Mouse (Mus musculus) heart, adult 11 months (tissue): ENCODE results near the gene Slc22a21.
"Not testable (repeated sequence)": the region's sequence is repeated elsewhere in the genome, so short reads cannot be mapped to it uniquely, and the experiment has no call there.

Experiments used
- DNase-seq: peaks from one replicate; pipeline ENCODE4 v3.0.0; 2022

Slc22a21 gene

GRCm38 (mm10) chr11:53997661-53998060 is 17.5 kb upstream of the Slc22a21 start:
- DNase-seq = peak; percentile 82

GRCm38 (mm10) chr11:53992264-53992663 is 12.1 kb upstream of the Slc22a21 start:
- peak; percentile 42 for DNase-seq

- DNase-seq = peak; percentile 39
Measured at GRCm38 (mm10) chr11:53989232-53989631, 9.1 kb upstream of the Slc22a21 start.

GRCm38 (mm10) chr11:53988081-53988480 is 7.9 kb upstream of the Slc22a21 start:
- peak; percentile 35 for DNase-seq

GRCm38 (mm10) chr11:53981396-53981795 is 1.3 kb upstream of the Slc22a21 start:
- DNase-seq = peak; percentile 64

GRCm38 (mm10) chr11:53979456-53979787 is 710 bp downstream of the Slc22a21 start:
- peak; percentile 92 for DNase-seq

- no peak for DNase-seq
Measured at GRCm38 (mm10) chr11:53977672-53978071, 2.5 kb downstream of the Slc22a21 start.

- DNase-seq = peak; percentile 56
Measured at GRCm38 (mm10) chr11:53975559-53975958, 4.6 kb downstream of the Slc22a21 start.

- no peak for DNase-seq
Measured at GRCm38 (mm10) chr11:53958984-53959383, 21.1 kb downstream of the Slc22a21 start.

- peak; percentile 90 for DNase-seq
Measured at GRCm38 (mm10) chr11:53958176-53958575, 22.0 kb downstream of the Slc22a21 start.

GRCm38 (mm10) chr11:53956636-53957035 is 23.5 kb downstream of the Slc22a21 start:
- DNase-seq = no peak

GRCm38 (mm10) chr11:53954653-53955052 is 25.5 kb downstream of the Slc22a21 start:
- no peak for DNase-seq

GRCm38 (mm10) chr11:53950133-53950532 is 30.0 kb downstream of the Slc22a21 start:
- DNase-seq = not testable (repeated sequence)

GRCm38 (mm10) chr11:53931944-53932318 is 48.2 kb downstream of the Slc22a21 start:
- not testable (repeated sequence) for DNase-seq

GRCm38 (mm10) chr11:53931091-53931943 is 48.8 kb downstream of the Slc22a21 start:
- DNase-seq = peak; percentile 93

- peak; percentile 84 for DNase-seq
Measured at GRCm38 (mm10) chr11:53929741-53930140, 50.4 kb downstream of the Slc22a21 start.

GRCm38 (mm10) chr11:53928585-53928984 is 51.5 kb downstream of the Slc22a21 start:
- peak; percentile 25 for DNase-seq

- DNase-seq = peak; percentile 85
Measured at GRCm38 (mm10) chr11:53926303-53926702, 53.8 kb downstream of the Slc22a21 start.

GRCm38 (mm10) chr11:53918851-53919250 is 61.3 kb downstream of the Slc22a21 start:
- peak; percentile 35 for DNase-seq

- peak; percentile 59 for DNase-seq
Measured at GRCm38 (mm10) chr11:53911011-53911410, 69.1 kb downstream of the Slc22a21 start.

- DNase-seq = no peak
Measured at GRCm38 (mm10) chr11:53908686-53909085, 71.4 kb downstream of the Slc22a21 start.

- peak; percentile 74 for DNase-seq
Measured at GRCm38 (mm10) chr11:53904534-53904925, 75.6 kb downstream of the Slc22a21 start.

GRCm38 (mm10) chr11:53903781-53904533 is 76.2 kb downstream of the Slc22a21 start:
- DNase-seq = peak; percentile 93

GRCm38 (mm10) chr11:53902741-53903140 is 77.4 kb downstream of the Slc22a21 start:
- DNase-seq = no peak
